Mouse (Mus musculus) liver, embryonic 14.5 days (tissue): ENCODE results near the gene Itpkb. TPM values are rescaled to one million over a fixed set of nuclear protein-coding genes. Genes with fewer than 3 reads are reported as not detected.
"Not testable (repeated sequence)": the region's sequence is repeated elsewhere in the genome, so short reads cannot be mapped to it uniquely, and the experiment has no call there.

Source experiments
- ATAC-seq: fragments of 200-750 bp; cut with Nextera tagmentation; 2 replicates; pipeline ENCODE4 v1.8.0; 2017; ENCODE audit warnings: moderate number of reproducible peaks, mild to moderate bottlenecking, moderate library complexity; ENCODE audit not compliant: insufficient read depth
- DNase-seq, 3 experiments: peaks; one replicate each; pipeline ENCODE4 v3.0.0-alpha.2; 2012 to 2013; ENCODE audit warnings: low read depth in 3 of 3, low spot score in 3 of 3
- H3K27ac ChIP-seq: fragments of 300-500 bp; sonication (generic); 2 replicates; pipeline ENCODE4 v1.5.1; 2014; ENCODE audit warnings: moderate library complexity, mild to moderate bottlenecking, control low read depth, inconsistent platforms
- H3K27me3 ChIP-seq: fragments of 300-500 bp; sonication (generic); 2 replicates; pipeline ENCODE4 v1.6.1; 2014; ENCODE audit warnings: mild to moderate bottlenecking, low read length, moderate library complexity; ENCODE audit not compliant: control insufficient read depth, insufficient read depth
- H3K36me3 ChIP-seq: fragments of 300-500 bp; sonication (generic); replicated peaks from 2 replicates; pipeline ENCODE4 v1.6.1; 2014; ENCODE audit warnings: low read depth; ENCODE audit not compliant: control insufficient read depth, insufficient read depth
- H3K4me1 ChIP-seq, 2 experiments: fragments of 200-500 bp in 1 of 2; fragments of 300-500 bp in 1 of 2; sonication (generic) in 1 of 2; replicated peaks; 2 replicates each; pipeline ENCODE4 v1.6.1; 2012 to 2014; ENCODE audit warnings: antibody characterized with exemption in 1 of 2, inconsistent platforms in 1 of 2, low read length in 1 of 2; ENCODE audit not compliant: control insufficient read depth in 2 of 2, insufficient read depth in 2 of 2
- H3K4me2 ChIP-seq: fragments of 300-500 bp; sonication (generic); 2 replicates; pipeline ENCODE4 v1.6.1; 2014; ENCODE audit warnings: low read depth, mild to moderate bottlenecking, control low read depth, moderate library complexity
- H3K4me3 ChIP-seq, 2 experiments: fragments of 200-500 bp in 1 of 2; fragments of 300-500 bp in 1 of 2; sonication (generic) in 1 of 2; 2 replicates each; pipeline ENCODE4 v1.5.1; 2012 to 2014; ENCODE audit warnings: low read depth in 2 of 2, low read length in 2 of 2, mild to moderate bottlenecking in 2 of 2, control low read depth in 1 of 2, inconsistent platforms in 1 of 2, moderate library complexity in 1 of 2; ENCODE audit not compliant: insufficient read depth in 1 of 2
- H3K9ac ChIP-seq: fragments of 300-500 bp; sonication (generic); replicated peaks from 2 replicates; pipeline ENCODE4 v1.6.1; 2014; ENCODE audit warnings: mild to moderate bottlenecking, control low read depth, moderate library complexity
- H3K9me3 ChIP-seq: fragments of 300-500 bp; sonication (generic); 2 replicates; pipeline ENCODE4 v1.6.1; 2016; ENCODE audit warnings: low read length, mixed read lengths; ENCODE audit not compliant: control insufficient read depth
- CTCF ChIP-seq: IDR thresholded peaks from 2 replicates; pipeline ENCODE4 v1.5.1; 2016; ENCODE audit warnings: antibody characterized with exemption, low read depth, control low read depth
- EP300 ChIP-seq: IDR thresholded peaks from 2 replicates; pipeline ENCODE4 v1.6.1; 2016; ENCODE audit warnings: antibody characterized with exemption, low read depth
- WGBS: fragments of 180-500 bp; shearing (Covaris S2); extraction: QIAGEN DNeasy Blood & Tissue Kit; methylation state at CpG from one replicate; pipeline ENCODE4 v1.1.7; 2014; ENCODE audit not compliant: insufficient replicate concordance; 5-methylcytosine and 5-hydroxymethylcytosine counted together
- polyA plus RNA-seq, 2 experiments: library from polyadenylated mRNA; depleted of rRNA in 1 of 2; stranded (reverse) in 1 of 2; unstranded in 1 of 2; fragments of >200 nt; fragmentation: Nextera tagmentation in 1 of 2; extraction: Ambion mirVana in 1 of 2; gene quantifications; 2 replicates each; pipeline versions ENCODE4 v1.2.1 to v1.2.3; 2012 to 2014

Itpkb gene
- polyA plus RNA-seq, 2 experiments = 0.52 to 1.3 TPM

DNA sequence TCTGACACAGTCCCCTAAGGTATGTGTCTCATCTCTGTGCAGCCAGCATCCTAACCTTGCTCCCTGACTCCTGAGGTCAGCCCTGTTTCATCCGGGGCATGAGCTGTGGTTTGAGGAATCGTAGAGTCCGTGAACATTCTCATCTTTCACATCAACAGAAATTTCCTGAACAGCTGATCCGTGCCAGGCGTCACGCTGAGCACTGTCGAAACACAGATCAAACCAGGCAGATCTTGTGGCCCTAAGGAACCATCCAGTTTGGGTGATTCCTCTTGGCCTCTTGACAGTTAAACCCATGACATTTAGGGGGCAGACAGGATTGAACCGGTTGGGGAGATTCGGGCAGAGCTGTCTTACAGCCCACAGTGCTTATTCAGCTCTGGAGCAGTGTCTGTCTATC is 38.4 kb downstream of the Itpkb start:
- H3K9me3 ChIP-seq = no peaks in the 10 kb centered on the region
- H3K4me1 ChIP-seq = peaks cover 3 to 29% of the 10 kb centered on the region in 2 experiments
- no peak overlapping the region for H3K4me2 ChIP-seq
- H3K4me3 ChIP-seq = no peak overlapping the region
- no peak overlapping the region for H3K9ac ChIP-seq
- 53% methylated on average over 9 of the region's 9 CpGs for WGBS
- DNase-seq = no peak
- ATAC-seq = no peak
- TF ChIP-seq CTCF (no peak), EP300 (no peak)
- no peak overlapping the region for H3K27ac ChIP-seq
- H3K27me3 ChIP-seq = no peaks in the 10 kb centered on the region
- H3K36me3 ChIP-seq = no peaks in the 10 kb centered on the region

DNA sequence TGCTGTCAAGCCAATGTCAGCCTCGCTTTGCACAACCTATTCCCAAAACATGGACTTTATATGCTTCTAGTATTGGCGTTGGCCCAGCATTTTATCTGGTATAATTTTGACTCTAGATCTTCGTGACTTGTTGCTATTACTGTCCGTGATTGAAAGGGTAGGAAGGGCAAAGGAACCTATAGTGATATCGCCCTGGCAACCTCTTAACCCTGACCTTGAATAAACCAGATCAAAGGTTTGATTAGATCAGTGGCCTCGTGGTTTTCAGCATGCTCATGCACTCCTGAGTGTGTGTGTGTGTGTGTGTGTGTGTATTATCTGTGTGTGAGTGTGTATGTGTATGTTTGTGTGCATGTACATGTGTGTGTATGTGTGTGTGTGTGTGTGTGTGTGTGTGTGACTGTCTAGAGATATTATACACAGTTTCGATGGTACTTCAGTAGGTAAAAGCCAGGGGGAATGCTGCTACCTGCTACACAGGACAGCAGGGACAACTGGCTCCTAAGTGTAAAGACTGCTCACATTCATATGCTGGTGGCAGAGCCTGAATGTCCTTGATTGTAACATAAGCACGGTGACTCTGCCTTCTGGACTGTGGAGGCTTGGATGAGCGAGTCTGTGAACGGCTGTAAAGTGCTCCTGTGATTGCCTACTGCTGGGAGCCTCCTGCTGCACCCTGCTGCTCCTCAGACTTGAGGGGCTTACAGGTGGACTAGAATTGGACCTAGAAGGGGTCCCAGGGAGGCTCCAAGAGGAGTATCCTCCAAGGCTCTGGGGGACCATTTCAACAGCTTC is 40.8 kb downstream of the Itpkb start:
- Histone ChIP-seq H3K27me3 (no peaks in the 10 kb centered on the region), H3K36me3 (no peaks in the 10 kb centered on the region), H3K9me3 (no peaks in the 10 kb centered on the region), H3K4me1 (peaks cover 0 to 13% of the 10 kb centered on the region in 2 experiments; a peak in 2 of 4 replicates), H3K4me2 (no peak overlapping the region), H3K4me3 (no peak overlapping the region), H3K27ac (no peak overlapping the region), H3K9ac (no peak overlapping the region)
- DNase-seq (no peak), ATAC-seq (no peak)
- 50% methylated on average over 10 of the region's 10 CpGs for WGBS
- TF ChIP-seq EP300 = no peak
- TF ChIP-seq CTCF = no peak

DNA sequence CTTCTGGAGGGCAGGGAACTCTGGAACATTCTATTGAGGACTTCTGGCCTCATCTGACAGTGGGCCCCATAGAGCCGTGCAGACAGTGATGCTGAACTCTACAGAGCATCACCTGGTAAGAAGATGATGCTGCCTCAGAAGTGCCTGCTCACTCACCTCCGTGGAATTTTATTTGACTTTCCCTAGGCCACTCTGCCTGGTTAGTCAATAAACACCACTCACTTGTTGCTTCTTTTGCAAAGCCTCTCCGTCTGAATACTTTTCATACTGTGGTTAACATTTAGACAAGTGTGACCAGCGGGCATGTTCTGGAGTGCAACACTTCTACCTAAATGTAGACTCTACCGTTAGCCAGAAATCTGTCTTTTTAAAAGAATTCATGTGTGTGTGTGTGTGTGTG is 42.0 kb downstream of the Itpkb start:
- not testable (repeated sequence) for H3K27me3 ChIP-seq, H3K4me2 ChIP-seq, H3K36me3 ChIP-seq, H3K27ac ChIP-seq, DNase-seq, H3K9ac ChIP-seq, H3K9me3 ChIP-seq, H3K4me3 ChIP-seq, H3K4me1 ChIP-seq, ATAC-seq
- 71% methylated on average over 5 of the region's 5 CpGs for WGBS

DNA sequence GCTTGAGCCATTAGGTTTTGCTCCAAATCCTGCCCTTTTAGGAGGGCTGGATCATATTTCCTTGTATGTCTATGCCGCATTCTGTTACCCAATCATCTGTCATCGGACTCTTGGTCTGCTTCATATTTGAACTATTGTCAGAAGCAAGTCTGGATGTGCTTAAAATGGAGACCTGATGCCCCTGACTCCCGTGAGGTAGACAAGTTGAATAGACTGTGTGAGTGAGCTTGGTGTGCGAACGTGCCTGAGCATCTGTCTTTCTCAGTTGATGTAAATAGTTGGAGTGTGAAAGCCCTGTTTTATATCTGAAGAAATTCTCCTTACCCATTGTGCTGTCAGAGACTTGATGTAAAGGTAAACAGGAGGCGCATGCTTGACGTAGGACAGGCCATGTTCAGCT is 46.3 kb downstream of the Itpkb start:
- Histone ChIP-seq H3K9me3 (no peaks in the 10 kb centered on the region), H3K9ac (no peak overlapping the region), H3K27me3 (no peaks in the 10 kb centered on the region), H3K27ac (no peak overlapping the region), H3K4me2 (no peak overlapping the region), H3K36me3 (no peaks in the 10 kb centered on the region), H3K4me3 (no peak overlapping the region), H3K4me1 (peaks cover 0 to 4% of the 10 kb centered on the region in 2 experiments; a peak in 1 of 4 replicates)
- 67% methylated on average over 7 of the region's 7 CpGs for WGBS
- DNase-seq = no peak
- ATAC-seq = no peak
- TF ChIP-seq CTCF = no peak
- TF ChIP-seq EP300 = no peak

DNA sequence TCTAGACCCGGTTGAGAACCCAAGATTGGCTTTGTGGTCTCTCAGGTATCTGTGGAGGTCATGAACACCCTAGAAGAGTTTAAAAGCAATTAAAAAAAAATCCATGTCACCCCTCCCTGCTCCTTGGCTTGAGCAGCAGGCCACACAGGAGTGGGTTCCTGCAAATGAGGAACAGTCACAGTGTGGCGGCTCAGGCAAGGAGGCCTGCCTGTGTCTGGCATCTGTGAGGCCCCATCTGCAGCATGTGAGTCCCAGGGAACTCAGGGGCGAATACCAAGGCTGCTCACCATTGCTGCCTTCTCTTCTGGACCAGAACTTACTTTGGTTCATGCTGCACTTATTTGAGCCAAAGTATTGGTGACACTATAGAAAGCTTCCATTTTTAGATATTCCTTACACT is 49.3 kb downstream of the Itpkb start:
- ATAC-seq (no peak), DNase-seq (no peak)
- H3K9me3 ChIP-seq = no peaks in the 10 kb centered on the region
- H3K4me2 ChIP-seq = no peak overlapping the region
- TF ChIP-seq CTCF (no peak), EP300 (no peak)
- peaks cover 0 to 4% of the 10 kb centered on the region in 2 experiments; a peak in 1 of 4 replicates for H3K4me1 ChIP-seq
- H3K36me3 ChIP-seq = no peaks in the 10 kb centered on the region
- no peak overlapping the region for H3K27ac ChIP-seq
- no peaks in the 10 kb centered on the region for H3K27me3 ChIP-seq
- WGBS = 58% methylated on average over 3 of the region's 3 CpGs
- H3K4me3 ChIP-seq = no peak overlapping the region
- H3K9ac ChIP-seq = no peak overlapping the region
